Mouse (Mus musculus): ENCODE results near the gene Kctd3.
A peak's percentile ranks its signal among the peaks of the same experiment; 100 is the strongest.
"Not testable (repeated sequence)": the region's sequence is repeated elsewhere in the genome, so short reads cannot be mapped to it uniquely, and the experiment has no call there.

Gene Kctd3

DNA sequence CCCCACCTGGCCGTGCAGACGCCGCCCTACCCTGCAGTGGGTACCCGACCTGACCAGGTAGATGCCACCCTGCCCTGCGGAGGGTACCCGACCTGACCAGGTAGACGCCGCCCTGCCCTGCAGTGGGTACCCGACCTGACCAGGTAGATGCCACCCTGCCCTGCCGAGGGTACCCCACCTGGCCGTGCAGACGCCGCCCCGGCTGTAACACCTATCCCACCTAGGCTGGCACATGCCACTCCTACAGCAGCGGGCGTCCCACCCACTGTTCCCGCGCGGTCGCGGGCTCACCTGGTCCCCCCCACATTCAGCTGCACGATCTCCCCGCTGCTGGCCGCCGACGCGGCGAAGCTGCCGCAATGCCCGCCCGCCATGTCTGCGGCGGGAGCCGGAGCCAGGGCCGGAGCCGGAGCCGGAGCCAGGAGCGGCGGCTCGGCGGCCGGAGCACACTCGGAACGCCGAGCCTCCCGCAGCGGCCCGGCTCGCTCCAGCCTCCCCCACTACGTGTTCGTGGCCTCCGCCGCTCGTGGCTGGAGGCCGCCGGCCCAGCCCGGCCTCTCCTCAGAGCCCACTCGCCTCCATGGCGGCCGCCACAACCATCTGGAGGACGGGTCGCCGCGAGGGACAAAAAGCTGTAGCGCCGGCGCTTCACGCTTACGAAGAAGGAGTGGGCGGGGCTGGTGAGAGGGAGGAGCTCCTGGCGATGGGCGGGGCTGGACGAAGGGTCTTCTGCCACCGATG is at the start of gene Kctd3:
Gene Kctd3, minus strand, starts transcription at position 603 of the 741 bp plus-strand sequence.
- DNase-seq (ENCODE audit: low spot score in 2 of 2) = peak; percentile 79 to 96

DNA sequence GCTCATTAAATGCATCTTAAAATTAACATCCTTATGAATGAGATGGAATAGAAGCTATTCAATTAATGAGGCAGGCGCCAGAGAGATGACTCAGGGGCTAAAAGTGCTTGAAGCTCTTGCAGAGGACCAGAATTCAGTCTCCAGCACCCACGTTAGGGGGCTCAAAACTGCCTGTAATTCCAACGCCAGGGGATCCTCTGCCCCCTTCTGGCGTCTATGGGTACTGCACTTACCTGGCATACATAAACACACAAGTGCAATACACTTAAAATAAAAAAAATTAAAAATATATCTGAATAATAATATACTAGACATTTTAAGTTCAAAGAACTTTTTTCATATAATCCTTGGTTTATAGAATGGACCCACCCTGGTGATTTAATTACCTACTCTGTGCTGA is 49.8 kb upstream of the Kctd3 start:
- DNase-seq (ENCODE audit: low spot score in 2 of 2) = no peak

- DNase-seq (ENCODE audit: low spot score in 2 of 2) = no peak
These were observed 48.3 kb upstream of the Kctd3 start for GRCm38 (mm10) chr1:189055933-189056332.

DNA sequence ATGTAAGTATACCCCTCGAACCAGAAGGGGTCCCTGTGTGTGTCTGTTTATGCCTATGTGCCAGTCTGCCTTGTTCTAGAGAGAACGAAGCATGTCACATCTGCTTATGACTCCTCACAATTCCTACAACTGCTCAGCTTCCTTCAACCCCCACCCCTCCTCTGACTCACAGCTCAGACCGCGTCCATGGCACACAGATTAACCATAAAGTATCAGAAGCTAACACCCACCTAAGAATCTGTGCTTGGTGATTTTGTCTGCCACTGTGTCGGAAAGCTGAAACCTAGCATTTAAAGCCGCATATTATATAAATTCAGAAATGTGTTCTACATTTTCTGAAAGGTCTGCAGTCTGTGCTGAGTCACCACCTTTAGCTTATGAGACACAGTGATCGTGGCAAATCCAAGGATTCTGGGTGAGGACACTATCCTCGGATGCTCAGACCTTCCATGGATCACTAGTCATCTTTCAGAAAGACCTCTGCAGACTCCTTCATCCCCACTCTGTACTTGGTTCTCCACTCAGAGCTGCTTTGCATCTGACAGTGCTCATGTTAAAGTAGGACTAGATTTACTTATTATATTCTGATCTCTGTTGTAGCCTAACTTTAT is 47.4 kb upstream of the Kctd3 start:
- peak in 1 of 2 experiments; percentile 68 for DNase-seq (ENCODE audit: low spot score in 2 of 2)

DNA sequence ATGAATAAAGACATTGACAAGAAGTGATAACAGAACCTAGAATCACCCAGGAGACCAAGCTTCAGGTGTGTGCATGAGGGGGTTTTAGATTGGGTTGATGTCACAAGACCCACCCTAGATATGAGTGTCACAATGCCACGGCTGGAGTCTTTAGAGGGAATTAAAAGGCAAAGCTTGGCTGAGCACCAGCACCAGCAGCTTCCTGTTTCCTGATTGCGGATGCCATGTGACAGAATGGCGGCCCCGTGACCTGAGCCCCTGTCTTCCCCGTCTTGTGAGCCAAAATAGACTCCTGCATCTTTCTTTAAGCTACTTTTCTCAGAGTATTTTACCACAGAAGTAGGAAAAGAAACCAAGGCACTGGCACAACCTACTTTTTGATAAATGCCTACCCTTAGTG is 46.5 kb upstream of the Kctd3 start:
- DNase-seq (ENCODE audit: low spot score in 2 of 2) = no peak

DNA sequence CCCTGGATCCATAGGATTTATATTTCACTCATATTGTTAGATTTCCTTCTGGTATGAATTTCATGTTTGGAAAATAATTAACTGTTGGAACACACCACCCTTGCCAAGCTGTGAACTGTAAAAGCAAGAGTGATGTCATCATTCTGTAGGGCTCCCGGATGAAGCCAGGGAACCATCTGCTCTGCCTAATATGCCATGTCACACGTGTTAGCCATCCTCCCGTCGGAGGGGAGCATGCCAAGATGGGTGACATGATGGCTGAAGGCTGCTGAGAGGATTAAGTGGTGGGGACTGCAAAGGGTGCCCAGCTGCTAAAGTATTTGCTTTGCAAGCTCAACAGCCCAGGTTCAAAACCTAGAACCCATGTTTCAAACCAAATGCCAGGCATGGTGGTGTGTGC is 44.5 kb upstream of the Kctd3 start:
- DNase-seq (ENCODE audit: low spot score in 2 of 2) = no peak

DNA sequence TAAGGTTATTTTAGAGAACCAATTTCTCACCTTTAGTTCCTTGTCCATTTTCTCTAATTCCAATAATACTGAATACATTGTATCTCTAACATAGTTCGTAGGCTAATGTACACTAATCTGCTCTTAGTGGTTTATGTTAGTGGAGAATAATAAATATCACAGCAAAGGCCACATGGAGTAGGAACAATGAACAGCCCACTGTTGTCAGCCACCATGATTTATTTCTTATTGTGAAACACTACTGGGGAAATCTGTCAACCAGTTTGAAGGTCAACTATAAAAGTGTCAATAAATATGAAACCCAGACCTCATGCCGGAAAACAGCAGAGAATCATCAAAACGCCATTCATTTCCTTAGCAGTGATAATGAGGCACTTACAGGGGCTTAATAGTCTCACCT is 42.5 kb upstream of the Kctd3 start:
- no peak for DNase-seq (ENCODE audit: low spot score in 2 of 2)

DNA sequence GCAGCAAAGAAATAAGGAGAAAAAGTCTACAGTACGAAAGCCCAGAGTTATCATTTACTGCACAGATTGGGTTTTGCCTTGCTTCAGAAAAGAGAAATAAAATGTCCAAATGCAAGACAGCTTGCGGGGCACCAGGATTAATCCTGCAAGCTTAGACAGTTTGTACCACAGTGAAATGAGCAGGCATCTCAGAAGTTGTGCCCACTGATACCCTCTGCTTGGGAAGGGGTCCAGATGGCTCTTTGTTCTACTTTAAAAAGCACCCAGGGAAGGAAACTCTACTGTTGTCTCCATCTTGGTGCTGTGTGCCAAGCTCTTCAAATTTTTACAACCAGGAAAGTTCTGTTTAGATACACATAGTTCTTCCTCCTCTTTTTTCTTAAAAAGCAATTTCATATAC is 40.7 kb upstream of the Kctd3 start:
- no peak for DNase-seq (ENCODE audit: low spot score in 2 of 2)

DNA sequence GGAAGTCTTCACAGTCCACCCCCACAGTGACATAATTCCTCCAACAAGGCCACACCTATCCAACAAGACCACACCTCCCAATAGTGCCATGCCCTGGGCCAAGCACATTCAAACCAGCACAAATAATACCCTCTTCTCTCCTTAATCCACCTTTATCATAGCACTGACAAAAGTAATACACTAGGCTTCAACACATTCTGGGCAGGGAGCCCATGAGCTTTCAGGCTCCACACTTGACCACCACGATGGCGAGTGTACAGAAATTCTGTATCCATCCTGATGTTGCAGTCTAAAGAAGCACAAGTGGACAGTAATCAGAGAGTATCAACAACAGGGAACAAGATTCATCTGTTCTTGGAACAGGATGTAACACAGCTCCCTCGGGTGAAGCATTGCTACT is 40.3 kb upstream of the Kctd3 start:
- no peak for DNase-seq (ENCODE audit: low spot score in 2 of 2)

DNA sequence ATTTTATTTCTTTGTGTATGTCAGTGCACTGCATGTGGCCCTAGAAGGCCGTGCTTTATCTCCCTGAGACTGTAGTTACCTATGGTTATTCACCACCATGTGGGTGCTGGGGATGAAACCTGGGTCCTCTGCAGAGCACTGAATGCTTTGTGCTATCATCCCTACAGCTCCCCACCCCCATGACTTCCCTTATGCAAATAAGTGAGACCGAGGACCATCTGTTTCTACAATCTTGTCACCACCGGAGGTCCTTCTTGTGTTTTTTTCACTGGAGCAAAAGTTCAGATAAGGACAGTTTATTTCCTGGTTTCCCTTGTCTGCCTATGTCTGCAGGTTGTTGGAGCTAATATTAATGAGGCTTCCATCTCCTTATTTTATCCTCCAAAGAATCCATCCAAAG is 39.2 kb upstream of the Kctd3 start:
- DNase-seq (ENCODE audit: low spot score in 2 of 2) = no peak

DNA sequence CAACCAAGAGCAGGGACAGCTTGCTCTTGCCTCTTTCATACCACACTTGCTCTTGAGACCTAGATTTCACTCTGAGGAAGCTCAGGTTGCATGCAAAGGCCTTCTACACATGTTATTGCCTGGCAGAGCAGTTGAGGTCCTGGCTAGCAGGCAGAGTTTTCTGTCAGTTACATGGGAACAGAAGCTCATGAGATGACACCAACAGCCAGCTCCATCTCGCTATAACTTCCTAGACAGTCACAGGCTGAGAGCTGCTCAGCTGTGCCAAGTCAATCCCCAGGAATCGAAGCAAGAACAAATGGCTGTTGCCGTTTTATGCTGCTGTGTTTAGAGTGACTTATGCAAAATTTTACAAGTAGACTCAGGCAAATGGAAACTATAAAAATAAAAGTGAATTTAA is 38.7 kb upstream of the Kctd3 start:
- DNase-seq (ENCODE audit: low spot score in 2 of 2) = no peak

- no peak for DNase-seq (ENCODE audit: low spot score in 2 of 2)
These were observed 33.6 kb upstream of the Kctd3 start for GRCm38 (mm10) chr1:189041261-189041660.

DNA sequence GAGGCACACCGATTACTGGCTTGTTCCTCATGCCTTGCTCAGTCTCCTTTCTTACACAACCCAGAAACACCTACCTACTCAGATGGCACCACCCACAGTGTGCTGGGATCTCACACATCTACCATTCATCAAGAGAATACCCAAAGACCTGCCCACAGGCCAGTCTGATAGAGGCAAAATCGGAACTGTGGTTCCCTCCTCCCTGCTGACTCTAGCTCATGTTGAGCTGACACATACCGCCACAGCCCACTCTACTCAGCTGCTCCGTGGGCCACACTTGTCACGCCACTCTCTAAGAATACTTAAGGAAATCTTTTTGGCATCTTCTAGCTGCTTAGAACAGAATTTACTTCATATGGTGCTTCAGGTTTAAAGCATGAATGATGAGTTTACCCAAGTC is 31.7 kb upstream of the Kctd3 start:
- peak; percentile 73 to 82 for DNase-seq (ENCODE audit: low spot score in 2 of 2)

- DNase-seq (ENCODE audit: low spot score in 2 of 2) = not testable (repeated sequence)
These were observed 25.2 kb upstream of the Kctd3 start for GRCm38 (mm10) chr1:189032817-189033216.

- DNase-seq (ENCODE audit: low spot score in 2 of 2) = no peak
These were observed 23.3 kb upstream of the Kctd3 start for GRCm38 (mm10) chr1:189030975-189031374.

DNA sequence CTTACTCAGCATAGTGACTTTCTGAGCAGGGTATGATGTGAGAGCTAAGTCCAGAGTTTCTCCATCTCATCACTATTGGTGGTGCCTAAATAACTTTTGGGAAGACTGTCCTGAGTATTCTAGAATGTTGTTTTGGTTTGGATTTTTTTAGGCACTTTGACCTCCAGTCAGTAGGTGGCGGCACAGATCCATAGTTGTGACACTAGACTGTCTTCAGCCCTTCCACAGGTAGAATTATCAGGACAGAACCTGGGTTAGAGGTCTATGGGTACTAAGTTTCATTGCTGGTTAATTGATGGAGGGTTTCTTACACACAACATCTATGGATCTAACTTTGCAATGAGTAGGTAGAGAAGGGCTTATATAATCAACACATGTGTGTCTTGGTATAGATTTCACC is 20.6 kb upstream of the Kctd3 start:
- DNase-seq (ENCODE audit: low spot score in 2 of 2) = no peak

DNA sequence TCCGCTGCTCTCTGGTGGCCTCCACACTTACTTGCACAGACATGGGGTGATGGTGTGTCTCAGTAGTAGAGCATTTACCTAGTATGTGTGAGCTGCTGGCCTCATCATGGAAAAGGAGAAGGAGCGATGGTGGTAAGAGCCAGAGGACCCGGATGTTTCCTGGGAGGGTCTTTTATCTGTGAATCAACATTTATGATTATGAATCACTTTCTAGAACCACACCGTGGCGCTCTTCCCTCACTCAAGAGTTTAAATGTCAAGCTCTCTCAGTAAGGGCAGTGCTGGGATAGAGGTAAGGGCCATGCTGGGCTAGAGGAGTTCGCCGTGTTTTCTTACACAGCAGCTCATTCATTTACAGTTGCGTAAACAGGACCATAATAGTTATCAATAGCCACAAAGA is 19.2 kb upstream of the Kctd3 start:
- DNase-seq (ENCODE audit: low spot score in 2 of 2) = no peak

GRCm38 (mm10) chr1:189023701-189024080 is 16.1 kb upstream of the Kctd3 start:
- no peak for DNase-seq (ENCODE audit: low spot score in 2 of 2)

GRCm38 (mm10) chr1:189022925-189023700 is 15.5 kb upstream of the Kctd3 start:
- DNase-seq (ENCODE audit: low spot score in 2 of 2) = no peak

DNA sequence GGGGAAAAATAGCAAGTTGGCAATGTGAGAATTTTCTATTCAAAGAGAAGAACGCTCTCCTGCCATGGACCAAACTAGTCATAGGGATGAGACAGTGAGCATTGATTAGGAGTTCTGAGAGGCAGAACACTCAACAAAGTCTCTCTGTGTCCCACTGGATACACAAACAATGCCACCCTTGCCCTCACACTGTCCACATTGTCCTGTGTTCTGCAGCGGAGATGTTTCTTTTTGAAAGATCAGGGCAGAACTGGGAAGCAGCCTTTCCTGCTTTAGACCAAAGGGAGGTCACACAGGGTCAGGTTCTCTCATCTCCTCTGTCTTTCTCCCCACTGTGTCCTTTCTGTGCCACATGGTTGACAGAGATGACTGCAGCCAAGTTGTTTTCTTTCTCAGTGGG is 7.7 kb upstream of the Kctd3 start:
- peak; percentile 32 to 36 for DNase-seq (ENCODE audit: low spot score in 2 of 2)

GRCm38 (mm10) chr1:189013587-189013921 is 5.9 kb upstream of the Kctd3 start:
- DNase-seq (ENCODE audit: low spot score in 2 of 2) = no peak

DNA sequence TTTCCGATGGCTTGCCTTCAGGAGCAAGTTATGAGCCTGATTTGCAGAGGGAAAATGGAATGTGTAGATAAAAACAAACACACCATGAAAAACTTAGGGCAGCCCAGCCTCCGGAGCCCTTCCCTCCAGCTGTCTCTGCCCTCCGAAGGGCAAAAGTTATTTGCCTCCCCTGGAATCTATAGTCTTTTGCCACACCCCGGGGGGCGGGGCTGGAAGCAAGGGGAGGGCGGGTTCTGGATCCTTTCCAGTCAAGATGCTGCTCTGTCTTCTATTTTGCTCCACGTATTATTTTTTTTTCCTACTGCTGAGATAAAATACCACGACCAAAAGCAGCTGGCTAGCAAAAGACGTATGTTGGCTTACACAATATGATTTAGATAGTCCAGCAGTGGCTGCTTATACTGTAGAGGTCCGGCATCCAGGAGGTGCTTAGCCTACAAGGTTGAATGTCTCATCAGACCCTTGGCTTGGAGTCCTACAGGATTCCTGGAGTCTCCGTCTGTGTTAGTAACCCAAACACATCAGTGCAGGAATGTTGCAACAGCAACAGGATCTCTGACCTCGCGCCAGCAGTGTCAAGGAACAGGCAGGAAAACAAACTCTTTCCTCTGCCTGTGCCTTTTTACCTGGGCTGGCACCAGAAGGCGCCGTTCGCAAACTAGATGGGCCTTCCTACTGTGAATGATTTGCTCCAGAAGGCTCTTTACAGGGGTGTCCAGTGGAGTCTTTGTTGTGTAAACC is 5.4 kb upstream of the Kctd3 start:
- DNase-seq (ENCODE audit: low spot score in 2 of 2) = no peak

All from left cerebral cortex, adult 9 months (tissue).